Comparison of ENCODE assay signal across 8 mouse cellular contexts in the genomic region with DNA sequence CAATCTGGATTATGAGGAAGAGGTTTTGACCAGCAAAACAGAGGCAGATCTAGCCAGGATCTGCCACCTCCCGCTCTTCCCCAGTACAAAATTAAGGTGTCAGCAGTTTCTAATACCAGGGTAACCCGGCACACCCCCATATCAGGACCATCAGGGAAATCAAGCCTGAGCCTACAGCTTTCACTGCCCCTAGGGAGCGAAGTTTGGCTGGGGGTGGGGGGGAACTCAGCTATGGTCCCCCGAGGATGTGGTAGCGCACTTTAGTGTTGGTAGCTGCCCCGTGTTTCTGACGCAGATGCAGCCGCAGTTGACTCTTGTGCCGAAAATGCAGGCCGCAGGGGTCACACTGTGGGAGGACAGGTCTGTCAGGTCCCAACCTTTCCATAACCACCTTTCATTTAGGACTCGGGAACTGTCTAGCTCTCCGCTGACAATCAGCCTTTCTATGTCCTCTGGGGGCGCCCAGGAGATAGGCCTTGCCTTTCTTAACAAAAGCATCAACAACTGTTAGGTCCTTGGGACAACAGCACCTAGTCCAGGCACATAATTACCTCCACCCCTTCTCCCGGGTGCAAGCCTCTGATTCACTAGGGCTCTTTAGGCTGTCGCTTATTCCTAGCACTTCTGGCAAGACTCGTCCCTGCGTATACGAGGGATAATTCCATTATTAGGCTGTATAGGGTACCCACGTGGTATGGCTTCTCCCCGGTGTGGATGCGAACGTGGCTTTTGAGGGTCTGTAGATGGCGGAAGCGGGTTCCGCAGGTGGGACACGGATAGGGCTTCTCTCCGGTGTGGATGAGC. TPM values are rescaled to one million over a fixed set of nuclear protein-coding genes. Genes with fewer than 3 reads are reported as not detected.
DNase-seq lines count a peak whose midpoint lies in the region; ATAC-seq lines count a peak whose summit lies in the region.

No protein-coding gene starts in this region.

- DNase-seq in liver, embryonic 11.5 days (ENCODE audit: low spot score): no peak
- no peak for DNase-seq in liver
- DNase-seq in testis, postnatal 14 days (ENCODE audit: low spot score): no peak
- DNase-seq in thymus, postnatal 25 days: no peak

- H3K9ac ChIP-seq in liver, embryonic 11.5 days (ENCODE audit: low read depth, low read length): no peak overlapping the region
- peak overlapping the region; percentile 18; the same call in 1 of the 2 replicates for H3K9ac ChIP-seq in forebrain, embryonic 12.5 days
- 0 out of 2 replicates have a peak overlapping the region, but pooled peaks have one; percentile 42 for H3K9ac ChIP-seq in kidney, embryonic 15.5 days
- H3K9ac ChIP-seq in neural tube, embryonic 14.5 days (replicated peaks; ENCODE audit: low read depth, low read length): no peak overlapping the region; the same call in 1 of the 2 replicates

- no peaks in the 10 kb centered on the region for H3K36me3 ChIP-seq in liver, embryonic 11.5 days (ENCODE audit: control insufficient read depth, insufficient read depth, low read length)
- H3K36me3 ChIP-seq in forebrain, embryonic 12.5 days (replicated peaks): no peaks in the 10 kb centered on the region
- no peaks in the 10 kb centered on the region for H3K36me3 ChIP-seq in kidney, embryonic 15.5 days
- H3K36me3 ChIP-seq in neural tube, embryonic 14.5 days (ENCODE audit: control insufficient read depth, insufficient read depth, low read length): no peaks in the 10 kb centered on the region

- H3K4me3 ChIP-seq in liver, embryonic 11.5 days (ENCODE audit: low read depth, low read length): peak overlapping the region; percentile 20
- H3K4me3 ChIP-seq in forebrain, embryonic 12.5 days (replicated peaks): peak overlapping the region; percentile 15; the same call in 1 of the 2 replicates
- peak overlapping the region; percentile 45 for H3K4me3 ChIP-seq in kidney, embryonic 15.5 days (replicated peaks)
- peak overlapping the region; percentile 16 for H3K4me3 ChIP-seq in neural tube, embryonic 14.5 days (ENCODE audit: low read depth, low read length)

- peak overlapping the region; percentile 66 for H3K4me2 ChIP-seq in liver, embryonic 11.5 days
- H3K4me2 ChIP-seq in forebrain, embryonic 12.5 days: peak overlapping the region; percentile 42
- H3K4me2 ChIP-seq in kidney, embryonic 15.5 days: peak overlapping the region; percentile 55
- peak overlapping the region; percentile 44 for H3K4me2 ChIP-seq in neural tube, embryonic 14.5 days (ENCODE audit: low read depth, low read length)

- no peak for ATAC-seq in liver, embryonic 11.5 days (replicated peaks; ENCODE audit: low FRiP score)
- no peak for ATAC-seq in forebrain, embryonic 12.5 days (ENCODE audit: low FRiP score)
- no peak for ATAC-seq in kidney, embryonic 15.5 days (replicated peaks; ENCODE audit: low FRiP score)
- ATAC-seq in neural tube, embryonic 14.5 days (ENCODE audit: low read depth): 0 out of 2 replicates have a peak, but pooled peaks have one; percentile 29
- ATAC-seq in CD4-positive, CD25-positive, alpha-beta regulatory T cell, adult 4 months: no peak

- no peak overlapping the region for H3K27ac ChIP-seq in liver, embryonic 11.5 days (ENCODE audit: low read depth, low read length)
- H3K27ac ChIP-seq in forebrain, embryonic 12.5 days: no peak overlapping the region
- peak overlapping the region; percentile 51; the same call in 1 of the 2 replicates for H3K27ac ChIP-seq in kidney, embryonic 15.5 days
- no peak overlapping the region for H3K27ac ChIP-seq in neural tube, embryonic 14.5 days (ENCODE audit: low read depth, low read length)

- H3K9me3 ChIP-seq in liver, embryonic 11.5 days (ENCODE audit: control insufficient read depth, low read length): no peaks in the 10 kb centered on the region
- no peaks in the 10 kb centered on the region for H3K9me3 ChIP-seq in forebrain, embryonic 12.5 days
- no peaks in the 10 kb centered on the region for H3K9me3 ChIP-seq in kidney, embryonic 15.5 days (replicated peaks)
- no peaks in the 10 kb centered on the region for H3K9me3 ChIP-seq in neural tube, embryonic 14.5 days (ENCODE audit: control insufficient read depth, low read length)

- WGBS in liver, embryonic 11.5 days: 30% methylated on average over 27 of the region's 27 CpGs
- WGBS in forebrain, embryonic 12.5 days: 17% methylated on average over 27 of the region's 27 CpGs
- 19% methylated on average over 27 of the region's 27 CpGs for WGBS in kidney, embryonic 15.5 days
- WGBS in neural tube, embryonic 14.5 days: 16% methylated on average over 27 of the region's 27 CpGs

- peaks cover 44% of the 10 kb centered on the region for H3K27me3 ChIP-seq in liver, embryonic 11.5 days (replicated peaks; ENCODE audit: control insufficient read depth, insufficient read depth, low read length)
- H3K27me3 ChIP-seq in forebrain, embryonic 12.5 days: peaks cover 80% of the 10 kb centered on the region
- peaks cover 80% of the 10 kb centered on the region for H3K27me3 ChIP-seq in kidney, embryonic 15.5 days
- H3K27me3 ChIP-seq in neural tube, embryonic 14.5 days (ENCODE audit: control insufficient read depth, insufficient read depth, low read length): peaks cover 11% of the 10 kb centered on the region

- H3K4me1 ChIP-seq in liver, embryonic 11.5 days (replicated peaks; ENCODE audit: control insufficient read depth, insufficient read depth, low read length): peaks cover 45% of the 10 kb centered on the region
- H3K4me1 ChIP-seq in forebrain, embryonic 12.5 days: peaks cover 51% of the 10 kb centered on the region
- H3K4me1 ChIP-seq in kidney, embryonic 15.5 days: peaks cover 62% of the 10 kb centered on the region
- peaks cover 10% of the 10 kb centered on the region for H3K4me1 ChIP-seq in neural tube, embryonic 14.5 days (ENCODE audit: control insufficient read depth, insufficient read depth, low read length)

RNA-seq across cellular contexts. Expression of a gene that starts 3.6 kb away (rescaled TPM):
- 6.8 and 7.3 TPM in 2 replicates for polyA plus RNA-seq in liver, embryonic 11.5 days (2014; fragmentation: Nextera tagmentation; extraction: Ambion mirVana)
- 5.7 and 5.9 TPM in 2 replicates for polyA plus RNA-seq in forebrain, embryonic 12.5 days (2016; fragmentation: Nextera tagmentation; extraction: Ambion mirVana)
- 26.9 and 28.4 TPM in 2 replicates for polyA plus RNA-seq in kidney, embryonic 15.5 days (2015; fragmentation: Nextera tagmentation; extraction: Ambion mirVana)
- 1.8 and 5.7 TPM in 2 replicates for polyA plus RNA-seq in neural tube, embryonic 14.5 days (2014; fragmentation: Nextera tagmentation; extraction: Ambion mirVana)
- polyA plus RNA-seq in CD4-positive, CD25-positive, alpha-beta regulatory T cell, adult 4 months (2017; shearing (Covaris generic)): under 1 TPM; 0.31 to 0.56 TPM

RNA-seq across cellular contexts. Expression of a gene that starts 5.1 kb away (rescaled TPM):
- polyA plus RNA-seq in liver, embryonic 11.5 days (2014; fragmentation: Nextera tagmentation; extraction: Ambion mirVana): 9.1 and 10.1 TPM in 2 replicates
- polyA plus RNA-seq in forebrain, embryonic 12.5 days (2016; fragmentation: Nextera tagmentation; extraction: Ambion mirVana): 14.3 and 14.4 TPM in 2 replicates
- 13.3 TPM in 2 replicates for polyA plus RNA-seq in kidney, embryonic 15.5 days (2015; fragmentation: Nextera tagmentation; extraction: Ambion mirVana)
- 10.4 and 13.2 TPM in 2 replicates for polyA plus RNA-seq in neural tube, embryonic 14.5 days (2014; fragmentation: Nextera tagmentation; extraction: Ambion mirVana)
- 1 to 10 TPM; 2.7 to 3.9 TPM for polyA plus RNA-seq in CD4-positive, CD25-positive, alpha-beta regulatory T cell, adult 4 months (2017; shearing (Covaris generic))

RNA-seq across cellular contexts. Expression of a gene that starts 11.7 kb away (rescaled TPM):
- polyA plus RNA-seq in liver, embryonic 11.5 days (2014; fragmentation: Nextera tagmentation; extraction: Ambion mirVana): 138 and 140 TPM in 2 replicates
- polyA plus RNA-seq in forebrain, embryonic 12.5 days (2016; fragmentation: Nextera tagmentation; extraction: Ambion mirVana): 203 and 215 TPM in 2 replicates
- polyA plus RNA-seq in kidney, embryonic 15.5 days (2015; fragmentation: Nextera tagmentation; extraction: Ambion mirVana): 178 and 179 TPM in 2 replicates
- polyA plus RNA-seq in neural tube, embryonic 14.5 days (2014; fragmentation: Nextera tagmentation; extraction: Ambion mirVana): 160 and 161 TPM in 2 replicates
- 100 to 1,000 TPM; 123 to 141 TPM for polyA plus RNA-seq in CD4-positive, CD25-positive, alpha-beta regulatory T cell, adult 4 months (2017; shearing (Covaris generic))

RNA-seq across cellular contexts. Expression of a gene that starts 13.4 kb away (rescaled TPM):
- 0.75 and 0.81 TPM in 2 replicates for polyA plus RNA-seq in liver, embryonic 11.5 days (2014; fragmentation: Nextera tagmentation; extraction: Ambion mirVana)
- 1.5 and 2.5 TPM in 2 replicates for polyA plus RNA-seq in forebrain, embryonic 12.5 days (2016; fragmentation: Nextera tagmentation; extraction: Ambion mirVana)
- polyA plus RNA-seq in kidney, embryonic 15.5 days (2015; fragmentation: Nextera tagmentation; extraction: Ambion mirVana): 4.3 and 5.8 TPM in 2 replicates
- 3.0 and 4.0 TPM in 2 replicates for polyA plus RNA-seq in neural tube, embryonic 14.5 days (2014; fragmentation: Nextera tagmentation; extraction: Ambion mirVana)
- polyA plus RNA-seq in CD4-positive, CD25-positive, alpha-beta regulatory T cell, adult 4 months (2017; shearing (Covaris generic)): not detected

RNA-seq across cellular contexts. Expression of a gene that starts 13.6 kb away (rescaled TPM):
- 7.6 and 9.6 TPM in 2 replicates for polyA plus RNA-seq in liver, embryonic 11.5 days (2014; fragmentation: Nextera tagmentation; extraction: Ambion mirVana)
- polyA plus RNA-seq in forebrain, embryonic 12.5 days (2016; fragmentation: Nextera tagmentation; extraction: Ambion mirVana): 9.4 and 11.2 TPM in 2 replicates
- 10.4 and 13.0 TPM in 2 replicates for polyA plus RNA-seq in kidney, embryonic 15.5 days (2015; fragmentation: Nextera tagmentation; extraction: Ambion mirVana)
- polyA plus RNA-seq in neural tube, embryonic 14.5 days (2014; fragmentation: Nextera tagmentation; extraction: Ambion mirVana): 12.7 and 13.3 TPM in 2 replicates
- 1 to 10 TPM; 3.3 to 5.3 TPM for polyA plus RNA-seq in CD4-positive, CD25-positive, alpha-beta regulatory T cell, adult 4 months (2017; shearing (Covaris generic))

Comparison
In these comparisons a context has a peak if more than half of its experiments do, and no peak if none do; other contexts are left out.
1. H3K9ac ChIP-seq: peak in forebrain, embryonic 12.5 days (single experiment) and kidney, embryonic 15.5 days (single experiment); none in liver, embryonic 11.5 days (single experiment) and neural tube, embryonic 14.5 days (single experiment).
2. Peak in every context shown above with its lines, with median percentiles within 50 percentile points of each other: H3K4me2 ChIP-seq and H3K4me3 ChIP-seq.